Mouse (Mus musculus) CD4-positive, CD25-positive, alpha-beta regulatory T cell, adult 9 weeks (primary cell): ENCODE data around the gene Olfr1217. TPM values are rescaled to one million over a fixed set of nuclear protein-coding genes. Genes with fewer than 3 reads are reported as not detected.

Source experiments
- polyA plus RNA-seq: library from polyadenylated mRNA; unstranded; fragments of 100-300 nt; shearing (Covaris generic); gene quantifications from one replicate; pipeline ENCODE4 v1.2.1, GENCODE M21; 2017

The Olfr1217 gene
- 0.06 TPM for polyA plus RNA-seq

GRCm38 (mm10) chr2:89031965-89032364 is at the start of gene Olfr1217:
Gene Olfr1217 (minus strand): TSS chr2:89032065.

GRCm38 (mm10) chr2:89061087-89061486 is 29.2 kb upstream of the Olfr1217 start, which contains the start of gene Olfr1218:
Gene Olfr1218 (minus strand): TSS chr2:89061187.

GRCm38 (mm10) chr2:89018240-89018639 is 13.6 kb downstream of the Olfr1217 start, which contains the start of gene Olfr1216:
Gene Olfr1216 (minus strand): TSS chr2:89018340.

GRCm38 (mm10) chr2:89006873-89007272 is 25.0 kb downstream of the Olfr1217 start, which contains the start of gene Olfr1215:
Gene Olfr1215 (minus strand): TSS chr2:89006973.

GRCm38 (mm10) chr2:88992553-88992952 is 39.3 kb downstream of the Olfr1217 start, which contains the start of gene Olfr1214:
Gene Olfr1214 (minus strand): TSS chr2:88992653.

GRCm38 (mm10) chr2:88980181-88980580 is 51.7 kb downstream of the Olfr1217 start, which contains the start of gene Gm13762:
Gene Gm13762 (minus strand): TSS chr2:88980281.

Other genes starting within 250 kb of the Olfr1217 start
- gene Olfr1201, start 239.0 kb downstream of the Olfr1217 start, polyA plus RNA-seq = not detected
- not detected for gene Olfr1202, start 217.6 kb downstream of the Olfr1217 start, polyA plus RNA-seq
- gene Olfr1205, start 202.3 kb downstream of the Olfr1217 start, polyA plus RNA-seq = 0.04 TPM
- not detected for gene Olfr1204, start 182.8 kb downstream of the Olfr1217 start, polyA plus RNA-seq
- not detected for gene Olfr1206, start 168.8 kb downstream of the Olfr1217 start, polyA plus RNA-seq
- not detected for gene Olfr1208, start 129.8 kb downstream of the Olfr1217 start, polyA plus RNA-seq
- not detected for gene Olfr1209, start 116.9 kb downstream of the Olfr1217 start, polyA plus RNA-seq
- not detected for gene Olfr1211, start 94.0 kb downstream of the Olfr1217 start, polyA plus RNA-seq
- not detected for gene Olfr1212, start 78.1 kb downstream of the Olfr1217 start, polyA plus RNA-seq
- gene Gm13762, start 51.8 kb downstream of the Olfr1217 start, polyA plus RNA-seq = not detected
- not detected for gene Olfr1214, start 39.4 kb downstream of the Olfr1217 start, polyA plus RNA-seq
- gene Olfr1215, start 25.1 kb downstream of the Olfr1217 start, polyA plus RNA-seq = not detected
- gene Olfr1216, start 13.7 kb downstream of the Olfr1217 start, polyA plus RNA-seq = not detected
- not detected for gene Olfr1218, start 29.1 kb upstream of the Olfr1217 start, polyA plus RNA-seq
- gene Olfr1219, start 51.4 kb upstream of the Olfr1217 start, polyA plus RNA-seq = not detected
- gene Olfr1220, start 74.8 kb upstream of the Olfr1217 start, polyA plus RNA-seq = not detected
- not detected for gene Olfr1221, start 85.2 kb upstream of the Olfr1217 start, polyA plus RNA-seq
- gene Olfr1222, start 101.0 kb upstream of the Olfr1217 start, polyA plus RNA-seq = not detected
- gene Olfr1223, start 119.5 kb upstream of the Olfr1217 start, polyA plus RNA-seq = not detected
- not detected for gene Olfr1224-ps1, start 132.0 kb upstream of the Olfr1217 start, polyA plus RNA-seq
- gene Olfr1225, start 142.6 kb upstream of the Olfr1217 start, polyA plus RNA-seq = not detected
- not detected for gene Olfr1226, start 168.0 kb upstream of the Olfr1217 start, polyA plus RNA-seq
- gene Olfr1228, start 222.0 kb upstream of the Olfr1217 start, polyA plus RNA-seq = not detected